Mouse (Mus musculus): ENCODE results near the gene Prkce.
A peak's percentile ranks its signal among the peaks of the same experiment; 100 is the strongest.

Gene Prkce

GRCm38 (mm10) chr17:86303401-86304243, 136.0 kb downstream of the Prkce start:
- no peak for DNase-seq

GRCm38 (mm10) chr17:86304923-86305630, 137.5 kb downstream of the Prkce start:
- DNase-seq: no peak

GRCm38 (mm10) chr17:86306161-86306560, 138.6 kb downstream of the Prkce start:
- no peak for DNase-seq

GRCm38 (mm10) chr17:86313413-86314139, 146.0 kb downstream of the Prkce start:
- no peak for DNase-seq

- DNase-seq: no peak
Measured at GRCm38 (mm10) chr17:86315874-86316273, 148.3 kb downstream of the Prkce start.

- DNase-seq: no peak
Measured at GRCm38 (mm10) chr17:86316771-86317170, 149.2 kb downstream of the Prkce start.

- no peak for DNase-seq
Measured at GRCm38 (mm10) chr17:86317197-86317596, 149.6 kb downstream of the Prkce start.

GRCm38 (mm10) chr17:86319967-86320602, 152.5 kb downstream of the Prkce start:
- DNase-seq: no peak

GRCm38 (mm10) chr17:86322840-86323239, 155.3 kb downstream of the Prkce start:
- DNase-seq: no peak

GRCm38 (mm10) chr17:86323310-86323709, 155.7 kb downstream of the Prkce start:
- no peak for DNase-seq

- no peak for DNase-seq
Measured at GRCm38 (mm10) chr17:86323909-86324686, 156.5 kb downstream of the Prkce start.

GRCm38 (mm10) chr17:86324756-86325155, 157.2 kb downstream of the Prkce start:
- DNase-seq: no peak

- no peak for DNase-seq
Measured at GRCm38 (mm10) chr17:86325317-86325716, 157.7 kb downstream of the Prkce start.

GRCm38 (mm10) chr17:86327958-86328357, 160.4 kb downstream of the Prkce start:
- no peak for DNase-seq

- DNase-seq: no peak
Measured at GRCm38 (mm10) chr17:86329273-86330075, 161.9 kb downstream of the Prkce start.

GRCm38 (mm10) chr17:86330076-86330955, 162.7 kb downstream of the Prkce start:
- DNase-seq: no peak

GRCm38 (mm10) chr17:86331835-86332234, 164.2 kb downstream of the Prkce start:
- DNase-seq: no peak

GRCm38 (mm10) chr17:86334990-86335389, 167.4 kb downstream of the Prkce start:
- DNase-seq: peak; percentile 87

- peak; percentile 32 for DNase-seq
Measured at GRCm38 (mm10) chr17:86336652-86337073, 169.1 kb downstream of the Prkce start.

GRCm38 (mm10) chr17:86337076-86337475, 169.5 kb downstream of the Prkce start:
- peak; percentile 52 for DNase-seq

Data from kidney, adult 9 months (tissue).